Mouse (Mus musculus): ENCODE data around the gene Fbxo46.

GRCm38 (mm10) chr7:19100290-19100689, 19.4 kb upstream of the Fbxo46 start:
- TF ChIP-seq CTCF (IDR thresholded peaks at IDR 0.05; ENCODE audit: low read depth) (no peak), EP300 (IDR thresholded peaks at IDR 0.05; ENCODE audit: low read depth) (no peak)
